Mouse (Mus musculus): ENCODE data around the gene Gng11. TPM values are rescaled to one million over a fixed set of nuclear protein-coding genes. Genes with fewer than 3 reads are reported as not detected.

Gng11 gene
- polyA plus RNA-seq, 1 experiment from 2014 or later: 96.9 TPM

GRCm38 (mm10) chr6:4041821-4042220, 38.1 kb downstream of the Gng11 start:
- no peak for ATAC-seq (ENCODE audit: low read depth)
- Histone ChIP-seq H3K4me3 (ENCODE audit: low read depth, low read length) (no peak overlapping the region), H3K9me3 (ENCODE audit: control insufficient read depth, low read length) (no peaks in the 10 kb centered on the region), H3K27me3 (replicated peaks; ENCODE audit: control insufficient read depth, insufficient read depth, low read length) (no peaks in the 10 kb centered on the region), H3K36me3 (ENCODE audit: control insufficient read depth, insufficient read depth, low read length) (no peaks in the 10 kb centered on the region), H3K4me2 (ENCODE audit: low read depth, low read length) (no peak overlapping the region), H3K27ac (replicated peaks; ENCODE audit: low read depth, low read length) (no peak overlapping the region), H3K4me1 (ENCODE audit: control insufficient read depth, insufficient read depth, low read length) (no peaks in the 10 kb centered on the region), H3K9ac (ENCODE audit: low read depth, low read length) (no peak overlapping the region)
- WGBS: 65% methylated on average over 1 of the region's 1 CpGs
- DNase-seq (ENCODE audit: low spot score): no peak

GRCm38 (mm10) chr6:4047200-4047599, 43.5 kb downstream of the Gng11 start:
- DNase-seq (ENCODE audit: low spot score) (no peak), ATAC-seq (ENCODE audit: low read depth) (no peak)
- 86% methylated on average over 1 of the region's 1 CpGs for WGBS
- Histone ChIP-seq H3K27me3 (replicated peaks; ENCODE audit: control insufficient read depth, insufficient read depth, low read length) (no peaks in the 10 kb centered on the region), H3K27ac (replicated peaks; ENCODE audit: low read depth, low read length) (no peak overlapping the region), H3K4me2 (ENCODE audit: low read depth, low read length) (no peak overlapping the region), H3K4me1 (ENCODE audit: control insufficient read depth, insufficient read depth, low read length) (no peaks in the 10 kb centered on the region), H3K36me3 (ENCODE audit: control insufficient read depth, insufficient read depth, low read length) (no peaks in the 10 kb centered on the region), H3K9me3 (ENCODE audit: control insufficient read depth, low read length) (no peaks in the 10 kb centered on the region), H3K4me3 (ENCODE audit: low read depth, low read length) (no peak overlapping the region), H3K9ac (ENCODE audit: low read depth, low read length) (no peak overlapping the region)

DNA sequence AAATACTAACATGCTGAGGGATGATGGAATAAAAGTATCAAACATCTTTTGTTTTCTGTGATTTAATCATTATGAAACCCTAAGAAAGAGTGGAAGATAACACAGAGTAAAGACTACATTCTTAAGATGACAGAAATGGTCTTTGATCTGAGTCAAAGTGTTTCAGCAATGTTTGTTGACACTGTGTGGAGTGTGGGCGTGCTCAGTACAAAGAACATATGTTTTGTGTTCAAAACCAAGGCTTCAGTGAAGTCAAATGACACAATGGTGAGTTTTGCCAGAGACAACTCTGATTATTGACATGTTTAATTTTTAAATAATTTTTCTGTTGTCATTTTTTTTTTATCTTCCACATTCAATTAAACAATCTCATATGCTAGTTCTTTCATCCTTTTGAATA, 49.1 kb downstream of the Gng11 start:
- Histone ChIP-seq H3K27me3 (replicated peaks; ENCODE audit: control insufficient read depth, insufficient read depth, low read length) (no peaks in the 10 kb centered on the region), H3K4me3 (ENCODE audit: low read depth, low read length) (no peak overlapping the region), H3K4me1 (ENCODE audit: control insufficient read depth, insufficient read depth, low read length) (no peaks in the 10 kb centered on the region), H3K9me3 (ENCODE audit: control insufficient read depth, low read length) (no peaks in the 10 kb centered on the region), H3K9ac (ENCODE audit: low read depth, low read length) (no peak overlapping the region), H3K36me3 (ENCODE audit: control insufficient read depth, insufficient read depth, low read length) (no peaks in the 10 kb centered on the region), H3K27ac (replicated peaks; ENCODE audit: low read depth, low read length) (no peak overlapping the region), H3K4me2 (ENCODE audit: low read depth, low read length) (no peak overlapping the region)
- ATAC-seq (ENCODE audit: low read depth) (no peak), DNase-seq (ENCODE audit: low spot score) (no peak)
- 35% methylated on average over 1 of the region's 1 CpGs for WGBS

DNA sequence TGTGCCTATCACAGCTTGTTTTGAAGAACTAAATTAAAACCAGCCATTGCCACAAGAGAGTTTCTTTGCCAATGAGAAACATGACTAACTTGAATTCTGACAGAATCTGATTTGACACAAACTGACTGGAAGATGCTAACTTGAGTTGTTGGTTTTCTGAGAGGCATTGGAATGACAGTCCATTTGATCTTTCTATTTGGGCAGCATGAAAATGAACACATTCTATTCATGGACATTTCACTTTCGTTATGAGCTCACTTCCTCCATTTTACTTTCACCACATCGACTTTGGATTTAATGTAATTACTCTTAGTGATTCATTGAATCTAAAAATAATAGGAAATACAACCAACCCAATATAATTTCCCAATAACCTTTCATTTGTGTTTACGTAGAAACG, 50.7 kb downstream of the Gng11 start:
- H3K27me3 ChIP-seq (replicated peaks; ENCODE audit: control insufficient read depth, insufficient read depth, low read length): no peaks in the 10 kb centered on the region
- no peaks in the 10 kb centered on the region for H3K9me3 ChIP-seq (ENCODE audit: control insufficient read depth, low read length)
- H3K9ac ChIP-seq (ENCODE audit: low read depth, low read length): no peak overlapping the region
- no peaks in the 10 kb centered on the region for H3K4me1 ChIP-seq (ENCODE audit: control insufficient read depth, insufficient read depth, low read length)
- no peak overlapping the region for H3K27ac ChIP-seq (replicated peaks; ENCODE audit: low read depth, low read length)
- WGBS: 76% methylated on average over 4 of the region's 4 CpGs
- no peak overlapping the region for H3K4me2 ChIP-seq (ENCODE audit: low read depth, low read length)
- ATAC-seq (ENCODE audit: low read depth) (no peak), DNase-seq (ENCODE audit: low spot score) (no peak)
- H3K4me3 ChIP-seq (ENCODE audit: low read depth, low read length): no peak overlapping the region
- no peaks in the 10 kb centered on the region for H3K36me3 ChIP-seq (ENCODE audit: control insufficient read depth, insufficient read depth, low read length)

Other genes with a start within 250 kb of the Gng11 start
- gene Calcr, start 239.2 kb upstream of the Gng11 start, polyA plus RNA-seq (2014; fragmentation: Nextera tagmentation; extraction: Ambion mirVana): 0.37 and 0.81 TPM in 2 replicates
- gene Tfpi2, start 15.0 kb upstream of the Gng11 start, polyA plus RNA-seq (2014; fragmentation: Nextera tagmentation; extraction: Ambion mirVana): 3.5 TPM in 2 replicates
- 0.24 TPM in 1 of 2 replicates, not detected in the other for gene Gngt1, start 10.1 kb upstream of the Gng11 start, polyA plus RNA-seq (2014; fragmentation: Nextera tagmentation; extraction: Ambion mirVana)
- 78.0 and 78.8 TPM in 2 replicates for gene Bet1, start 83.1 kb downstream of the Gng11 start, polyA plus RNA-seq (2014; fragmentation: Nextera tagmentation; extraction: Ambion mirVana)

All from embryonic facial prominence, embryonic 14.5 days (tissue).